Mouse (Mus musculus): ENCODE measurements around the gene Naglu.

Gene Naglu

DNA sequence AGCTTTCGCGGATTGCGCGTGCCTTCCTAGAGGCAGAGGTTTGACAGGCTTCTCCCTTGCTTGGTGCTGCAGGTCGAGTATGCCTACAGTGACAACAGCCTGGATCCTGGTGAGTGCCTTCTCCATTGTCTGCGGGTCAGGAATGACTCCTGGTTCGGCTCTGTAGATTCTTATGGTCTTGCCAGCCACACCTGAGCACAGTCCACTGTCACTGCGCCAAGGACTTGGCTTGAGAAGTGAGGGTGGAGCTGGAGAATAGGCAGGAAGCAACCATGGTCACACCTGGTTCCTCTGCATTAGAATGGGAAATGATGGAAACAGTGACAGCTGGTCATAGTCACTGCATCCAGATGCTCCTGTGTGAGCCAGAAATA, 17.9 kb downstream of the Naglu start:
- Histone ChIP-seq H3K4me3 (replicated peaks; ENCODE audit: low read length) (peak overlapping the region; percentile 90), H3K9me3 (ENCODE audit: low read length) (no peaks in the 10 kb centered on the region), H3K4me1 (replicated peaks; ENCODE audit: low read depth, low read length) (peaks cover 62% of the 10 kb centered on the region), H3K27me3 (ENCODE audit: insufficient read depth, low read length) (no peaks in the 10 kb centered on the region), H3K36me3 (ENCODE audit: insufficient read depth, low read length) (peaks cover 75% of the 10 kb centered on the region)
- TF ChIP-seq CTCF (conservative IDR thresholded peaks at IDR 0.05; ENCODE audit: low read length) (no peak), NANOG (IDR thresholded peaks at IDR 0.05; ENCODE audit: borderline replicate concordance, low read length) (no peak), POU5F1 (IDR thresholded peaks at IDR 0.05; ENCODE audit: borderline replicate concordance, low read length) (no peak)

GRCm38 (mm10) chr11:101089931-101090330, 20.1 kb downstream of the Naglu start:
- Histone ChIP-seq H3K27me3 (ENCODE audit: insufficient read depth, low read length) (no peaks in the 10 kb centered on the region), H3K4me1 (replicated peaks; ENCODE audit: low read depth, low read length) (peaks cover 63% of the 10 kb centered on the region), H3K36me3 (ENCODE audit: insufficient read depth, low read length) (peaks cover 78% of the 10 kb centered on the region), H3K9me3 (ENCODE audit: low read length) (no peaks in the 10 kb centered on the region), H3K4me3 (replicated peaks; ENCODE audit: low read length) (no peak overlapping the region)
- TF ChIP-seq CTCF (conservative IDR thresholded peaks at IDR 0.05; ENCODE audit: low read length) (no peak), POU5F1 (IDR thresholded peaks at IDR 0.05; ENCODE audit: borderline replicate concordance, low read length) (no peak), NANOG (IDR thresholded peaks at IDR 0.05; ENCODE audit: borderline replicate concordance, low read length) (no peak)

- Histone ChIP-seq H3K4me3 (replicated peaks; ENCODE audit: low read length) (peak overlapping the region; percentile 94), H3K4me1 (replicated peaks; ENCODE audit: low read depth, low read length) (peaks cover 33% of the 10 kb centered on the region), H3K36me3 (ENCODE audit: insufficient read depth, low read length) (peaks cover 79% of the 10 kb centered on the region), H3K27me3 (ENCODE audit: insufficient read depth, low read length) (no peaks in the 10 kb centered on the region), H3K9me3 (ENCODE audit: low read length) (no peaks in the 10 kb centered on the region)
- TF ChIP-seq POU5F1 (IDR thresholded peaks at IDR 0.05; ENCODE audit: borderline replicate concordance, low read length), result no peak
- TF ChIP-seq NANOG (IDR thresholded peaks at IDR 0.05; ENCODE audit: borderline replicate concordance, low read length), result no peak
- no peak for TF ChIP-seq CTCF (conservative IDR thresholded peaks at IDR 0.05; ENCODE audit: low read length)
Observed at GRCm38 (mm10) chr11:101094930-101095313, 25.1 kb downstream of the Naglu start.

- peak within 1 kb of the TSS; percentile 94 for H3K4me3 ChIP-seq (replicated peaks; ENCODE audit: low read length)
Observed at GRCm38 (mm10) chr11:101095314-101096024, 25.7 kb downstream of the Naglu start, which contains the start of gene Psmc3ip. TSS of gene Psmc3ip (minus strand) at chr11:101095436.

DNA sequence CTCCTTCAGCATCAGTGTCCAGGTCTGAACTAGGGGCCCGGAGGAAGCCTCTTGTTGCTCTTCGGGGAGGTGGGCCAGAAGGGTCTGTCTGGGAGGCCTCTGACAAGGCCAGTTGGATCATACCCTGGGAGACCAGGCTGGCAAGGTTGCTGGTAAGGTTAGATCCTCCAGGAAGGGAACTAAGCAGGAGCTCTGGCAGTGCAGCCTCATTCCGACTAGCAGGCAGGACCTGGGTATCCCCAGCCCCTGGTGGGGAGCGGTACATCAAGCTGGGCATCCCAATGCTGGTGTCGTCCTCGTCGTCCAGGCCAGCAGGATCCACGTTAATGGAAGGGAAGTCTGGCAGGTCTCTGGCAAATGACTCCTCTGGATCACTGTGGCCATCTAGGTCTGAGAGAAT, 28.4 kb downstream of the Naglu start:
- H3K36me3 ChIP-seq (ENCODE audit: insufficient read depth, low read length), result peaks cover 78% of the 10 kb centered on the region
- peaks cover 25% of the 10 kb centered on the region for H3K4me1 ChIP-seq (replicated peaks; ENCODE audit: low read depth, low read length)
- H3K4me3 ChIP-seq (replicated peaks; ENCODE audit: low read length), result no peak overlapping the region
- TF ChIP-seq CTCF (conservative IDR thresholded peaks at IDR 0.05; ENCODE audit: low read length) (no peak), NANOG (IDR thresholded peaks at IDR 0.05; ENCODE audit: borderline replicate concordance, low read length) (no peak), POU5F1 (IDR thresholded peaks at IDR 0.05; ENCODE audit: borderline replicate concordance, low read length) (no peak)
- no peaks in the 10 kb centered on the region for H3K27me3 ChIP-seq (ENCODE audit: insufficient read depth, low read length)
- H3K9me3 ChIP-seq (ENCODE audit: low read length), result no peaks in the 10 kb centered on the region

More at GRCm38 (mm10) chr11:101095314-101096024, 25.7 kb downstream of the Naglu start, which contains the start of gene Psmc3ip:
- H3K9me3 ChIP-seq (ENCODE audit: low read length), result no peaks in the 10 kb centered on the region
- no peaks in the 10 kb centered on the region for H3K27me3 ChIP-seq (ENCODE audit: insufficient read depth, low read length)
- H3K4me1 ChIP-seq (replicated peaks; ENCODE audit: low read depth, low read length), result peaks cover 33% of the 10 kb centered on the region
- TF ChIP-seq CTCF (conservative IDR thresholded peaks at IDR 0.05; ENCODE audit: low read length) (peak; percentile 52), NANOG (IDR thresholded peaks at IDR 0.05; ENCODE audit: borderline replicate concordance, low read length) (no peak), POU5F1 (IDR thresholded peaks at IDR 0.05; ENCODE audit: borderline replicate concordance, low read length) (no peak)
- peaks cover 79% of the 10 kb centered on the region for H3K36me3 ChIP-seq (ENCODE audit: insufficient read depth, low read length)

DNA sequence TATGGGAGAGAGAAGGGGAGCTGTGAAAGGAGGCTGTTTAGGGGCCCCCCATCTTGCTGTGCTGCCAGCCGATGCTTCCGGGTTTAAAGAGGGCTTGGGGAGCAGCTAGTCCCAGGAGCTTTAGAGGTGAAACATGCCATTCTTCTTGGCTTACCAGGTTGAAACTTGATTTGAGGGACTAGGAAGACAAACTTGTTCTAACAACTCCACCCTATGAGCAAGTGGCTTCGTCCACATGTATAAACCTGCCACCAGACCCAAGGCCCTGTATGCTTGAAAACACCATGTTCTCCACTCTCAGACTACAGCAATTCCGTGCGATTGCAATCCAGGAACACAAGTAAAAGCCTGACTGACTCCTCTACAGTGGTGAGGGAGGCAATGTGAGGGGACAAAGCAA, 33.2 kb downstream of the Naglu start:
- H3K36me3 ChIP-seq (ENCODE audit: insufficient read depth, low read length), result peaks cover 86% of the 10 kb centered on the region
- H3K4me3 ChIP-seq (replicated peaks; ENCODE audit: low read length), result no peak overlapping the region
- H3K9me3 ChIP-seq (ENCODE audit: low read length), result no peaks in the 10 kb centered on the region
- TF ChIP-seq POU5F1 (IDR thresholded peaks at IDR 0.05; ENCODE audit: borderline replicate concordance, low read length) (no peak), CTCF (conservative IDR thresholded peaks at IDR 0.05; ENCODE audit: low read length) (no peak), NANOG (IDR thresholded peaks at IDR 0.05; ENCODE audit: borderline replicate concordance, low read length) (no peak)
- 0 out of 2 replicates have a peak, but pooled peaks cover 4% of the 10 kb centered on the region for H3K4me1 ChIP-seq (replicated peaks; ENCODE audit: low read depth, low read length)
- H3K27me3 ChIP-seq (ENCODE audit: insufficient read depth, low read length), result no peaks in the 10 kb centered on the region

DNA sequence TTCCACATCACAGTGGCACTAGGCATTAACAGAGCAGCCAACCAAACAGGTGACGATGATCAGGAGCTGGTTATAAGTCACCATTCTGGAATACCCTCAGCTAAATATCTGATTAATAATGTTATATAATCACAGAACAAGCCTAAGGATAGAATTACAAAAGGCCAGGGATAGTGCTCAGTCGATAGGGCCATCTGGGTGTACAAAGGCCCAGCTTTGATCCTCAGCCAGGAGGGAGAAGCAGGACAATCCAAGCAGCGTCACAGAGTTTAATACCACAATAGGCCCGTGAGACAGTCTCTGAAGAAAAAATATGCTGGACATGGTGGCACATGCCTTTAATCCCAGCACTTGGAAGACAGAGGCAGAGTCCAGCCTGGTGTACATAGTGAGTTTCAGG, 39.5 kb downstream of the Naglu start:
- Histone ChIP-seq H3K4me3 (replicated peaks; ENCODE audit: low read length) (no peak overlapping the region), H3K9me3 (ENCODE audit: low read length) (no peaks in the 10 kb centered on the region), H3K27me3 (ENCODE audit: insufficient read depth, low read length) (no peaks in the 10 kb centered on the region), H3K36me3 (ENCODE audit: insufficient read depth, low read length) (peaks cover 37% of the 10 kb centered on the region), H3K4me1 (replicated peaks; ENCODE audit: low read depth, low read length) (peaks cover 30% of the 10 kb centered on the region)
- TF ChIP-seq NANOG (IDR thresholded peaks at IDR 0.05; ENCODE audit: borderline replicate concordance, low read length) (no peak), CTCF (conservative IDR thresholded peaks at IDR 0.05; ENCODE audit: low read length) (no peak), POU5F1 (IDR thresholded peaks at IDR 0.05; ENCODE audit: borderline replicate concordance, low read length) (no peak)

- Histone ChIP-seq H3K4me1 (replicated peaks; ENCODE audit: low read depth, low read length) (peaks cover 36% of the 10 kb centered on the region), H3K36me3 (ENCODE audit: insufficient read depth, low read length) (peaks cover 24% of the 10 kb centered on the region), H3K4me3 (replicated peaks; ENCODE audit: low read length) (no peak overlapping the region), H3K27me3 (ENCODE audit: insufficient read depth, low read length) (no peaks in the 10 kb centered on the region), H3K9me3 (ENCODE audit: low read length) (no peaks in the 10 kb centered on the region)
- no peak for TF ChIP-seq POU5F1 (IDR thresholded peaks at IDR 0.05; ENCODE audit: borderline replicate concordance, low read length)
- TF ChIP-seq NANOG (IDR thresholded peaks at IDR 0.05; ENCODE audit: borderline replicate concordance, low read length), result no peak
- no peak for TF ChIP-seq CTCF (conservative IDR thresholded peaks at IDR 0.05; ENCODE audit: low read length)
Observed at GRCm38 (mm10) chr11:101110708-101111107, 40.9 kb downstream of the Naglu start.

Data from E14TG2a.4 (cell line).